Mouse (Mus musculus) mesoderm, embryonic 11.5 days (tissue): ENCODE results near the gene Nr5a2.

ENCODE experiments used
- DNase-seq: peaks from one replicate; pipeline ENCODE4 v3.0.0-alpha.2; 2012; ENCODE audit warnings: low read depth, low spot score

The Nr5a2 gene

DNA sequence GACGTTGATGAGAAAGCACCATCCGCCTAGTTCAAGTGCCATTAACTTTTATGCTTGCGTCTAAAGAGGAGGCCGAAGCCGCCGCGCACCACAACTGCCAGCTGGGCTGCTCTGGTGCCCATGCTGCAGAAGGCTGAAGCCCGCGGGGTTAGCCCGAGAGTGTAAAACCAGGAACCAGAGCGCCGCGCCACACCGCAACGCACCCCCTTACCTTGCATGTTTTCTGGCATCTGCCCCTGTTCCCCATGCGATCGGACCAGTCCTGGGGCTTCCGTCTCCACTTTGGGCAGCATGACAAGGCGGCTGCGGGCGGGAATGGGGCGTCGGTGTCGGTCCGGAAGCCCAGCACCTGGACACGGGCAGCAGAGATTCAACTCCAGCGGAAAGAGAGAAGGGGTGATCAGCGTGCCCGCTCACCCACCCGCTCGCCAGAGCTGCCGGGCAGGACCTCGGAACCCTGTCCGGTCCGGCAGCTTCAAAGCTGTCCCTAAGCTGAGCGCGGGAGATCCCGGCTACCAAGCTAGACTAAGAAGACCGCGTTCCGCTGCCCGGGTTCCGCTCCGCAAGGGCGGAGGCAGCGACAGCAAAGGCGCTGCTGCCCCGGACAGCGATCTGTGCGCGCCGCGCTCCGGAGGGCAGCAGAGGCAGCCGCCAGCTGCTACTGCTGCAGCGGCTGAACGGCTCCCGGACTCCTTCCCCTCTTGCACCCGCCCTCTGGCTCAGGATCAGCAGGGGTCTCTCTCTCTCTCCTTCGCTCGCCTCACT is 11.6 kb downstream of the Nr5a2 start:
- DNase-seq, result peak; percentile 72

DNA sequence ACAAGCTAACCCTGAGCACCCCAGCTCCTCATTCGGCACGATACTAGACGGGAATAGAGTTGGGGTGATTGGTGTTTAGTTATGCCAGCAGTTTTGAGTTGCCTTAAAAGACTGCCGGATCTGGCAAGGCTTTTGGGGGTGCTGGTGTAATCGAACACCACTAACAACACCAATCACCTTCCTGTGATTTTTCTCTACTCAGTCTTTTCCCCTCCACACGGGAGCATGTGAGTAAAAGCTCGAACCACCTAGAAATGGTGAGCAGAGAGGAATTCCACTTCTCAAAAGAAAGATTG is 12.2 kb downstream of the Nr5a2 start:
- DNase-seq, result no peak

GRCm38 (mm10) chr1:136947394-136948126 is 12.7 kb downstream of the Nr5a2 start:
- no peak for DNase-seq

DNA sequence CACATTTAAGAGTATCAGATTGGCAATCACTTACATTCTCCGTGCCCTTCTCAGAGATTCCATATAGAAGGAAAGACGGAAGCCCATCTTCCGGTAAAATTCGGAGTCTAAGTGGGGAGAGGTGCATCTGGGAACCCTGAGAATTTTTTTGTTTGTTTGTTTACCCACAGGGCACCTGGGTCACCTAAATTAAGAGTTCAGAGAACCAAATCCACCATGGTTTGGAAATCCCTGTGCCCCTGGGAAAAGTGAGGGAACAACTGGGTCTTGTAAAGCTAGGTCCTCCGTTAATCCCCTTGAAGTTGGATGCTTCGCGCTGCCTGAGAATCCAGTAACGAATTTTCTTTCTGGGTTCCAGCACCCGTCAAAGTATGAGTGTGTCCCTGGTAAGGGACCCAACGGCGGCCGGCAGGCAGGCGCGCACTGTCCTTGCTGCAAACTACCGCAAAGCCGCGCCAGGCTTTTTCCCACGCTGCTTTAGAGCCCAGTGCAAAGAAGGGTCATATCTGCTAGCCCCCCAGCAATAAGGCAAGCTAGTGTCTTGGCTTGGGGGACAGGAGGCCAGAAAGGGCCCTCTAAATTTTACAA is 13.3 kb downstream of the Nr5a2 start:
- no peak for DNase-seq

DNA sequence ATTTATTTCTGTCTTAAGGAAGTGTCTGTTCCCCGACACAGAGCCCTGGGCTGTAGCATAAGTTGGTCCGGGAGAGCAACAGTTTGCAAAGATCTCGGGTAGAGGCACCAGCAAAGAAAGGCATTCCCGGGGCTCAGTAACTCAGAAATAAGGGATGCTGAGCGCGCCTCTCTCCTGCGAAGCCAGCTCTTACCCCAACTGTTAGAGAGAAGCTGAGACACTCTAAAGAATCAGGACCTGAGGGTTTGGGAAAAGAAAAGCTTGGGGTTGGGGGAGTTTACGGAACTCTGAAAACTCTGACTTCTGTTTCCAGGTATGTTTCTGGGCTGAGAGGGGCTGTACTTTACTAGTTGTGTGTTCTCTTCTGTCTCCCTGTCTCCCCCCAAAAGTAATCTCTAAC is 13.8 kb downstream of the Nr5a2 start:
- no peak for DNase-seq

- DNase-seq, result no peak
Observed at GRCm38 (mm10) chr1:136945876-136946275, 14.4 kb downstream of the Nr5a2 start.

DNA sequence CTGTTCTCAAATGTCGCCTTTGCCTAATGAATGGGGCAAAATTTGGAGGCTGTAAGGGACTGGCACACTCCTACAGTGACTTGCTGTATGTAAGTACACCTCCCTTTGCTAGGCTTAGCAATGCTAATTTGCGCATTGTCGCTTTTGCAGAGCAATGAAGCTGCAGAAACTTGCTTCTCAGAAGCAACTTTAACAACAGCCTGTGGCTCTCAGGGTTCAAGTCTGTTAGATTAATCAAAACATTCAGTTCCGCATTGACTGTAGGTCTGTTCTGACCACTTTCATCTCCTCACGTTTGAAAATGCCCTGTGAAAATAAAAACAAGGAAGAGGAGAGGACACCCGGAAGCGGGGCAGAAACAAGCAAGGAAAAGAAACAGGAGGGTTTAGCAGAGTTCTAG is 14.8 kb downstream of the Nr5a2 start:
- no peak for DNase-seq

- no peak for DNase-seq
Observed at GRCm38 (mm10) chr1:136940603-136941002, 19.6 kb downstream of the Nr5a2 start.

DNA sequence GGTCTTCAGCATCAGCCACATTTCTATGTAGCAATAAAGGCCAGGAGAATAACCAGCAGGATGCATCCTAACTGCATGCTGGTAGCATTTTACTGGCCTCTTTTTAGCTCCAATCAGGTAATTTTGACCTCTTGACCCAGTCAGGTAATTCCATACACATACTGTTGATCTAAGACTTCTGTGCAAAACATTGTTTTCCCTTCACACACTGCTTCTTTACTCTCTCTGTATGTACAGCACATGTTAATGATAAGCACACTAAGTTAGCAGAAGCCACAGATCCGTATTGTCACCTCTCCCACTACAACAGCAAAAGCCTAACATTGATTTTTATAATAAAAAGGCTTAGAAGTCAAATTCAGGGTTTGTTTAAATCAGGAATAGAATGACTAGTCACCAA is 21.0 kb downstream of the Nr5a2 start:
- DNase-seq, result no peak

- no peak for DNase-seq
Observed at GRCm38 (mm10) chr1:136935960-136936324, 24.3 kb downstream of the Nr5a2 start.

DNA sequence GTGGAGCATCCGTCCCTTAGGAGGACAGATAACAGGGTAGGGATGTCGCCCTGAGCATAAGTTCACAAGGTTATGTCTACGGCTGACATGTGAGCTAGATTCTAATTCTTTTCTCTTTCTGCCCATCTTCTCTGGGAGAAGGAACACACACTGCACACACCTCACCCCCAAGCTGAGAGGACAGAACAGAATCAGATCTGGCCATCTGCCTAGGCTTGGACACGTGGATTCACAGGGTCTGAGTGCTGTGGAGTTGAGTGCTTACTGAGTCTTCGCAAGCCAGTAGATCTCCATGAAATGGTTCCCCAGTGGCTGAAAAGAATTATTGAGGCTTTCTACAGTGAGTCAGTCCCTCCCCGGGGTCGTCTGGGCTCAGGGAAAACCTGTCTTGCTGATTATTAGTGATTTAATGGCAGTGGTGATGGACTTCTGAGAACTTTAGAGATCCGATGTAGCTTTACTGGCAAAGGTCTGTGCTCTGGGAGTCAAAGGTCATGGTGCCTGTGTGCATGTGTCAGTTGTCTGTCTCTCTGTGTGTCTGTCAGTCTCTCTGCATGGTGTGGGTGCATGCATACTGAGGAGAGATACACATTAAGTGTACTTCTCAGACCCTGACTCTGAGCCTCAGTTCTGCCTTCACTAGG is 24.8 kb downstream of the Nr5a2 start:
- no peak for DNase-seq

- DNase-seq, result no peak
Observed at GRCm38 (mm10) chr1:136934051-136934450, 26.2 kb downstream of the Nr5a2 start.

DNA sequence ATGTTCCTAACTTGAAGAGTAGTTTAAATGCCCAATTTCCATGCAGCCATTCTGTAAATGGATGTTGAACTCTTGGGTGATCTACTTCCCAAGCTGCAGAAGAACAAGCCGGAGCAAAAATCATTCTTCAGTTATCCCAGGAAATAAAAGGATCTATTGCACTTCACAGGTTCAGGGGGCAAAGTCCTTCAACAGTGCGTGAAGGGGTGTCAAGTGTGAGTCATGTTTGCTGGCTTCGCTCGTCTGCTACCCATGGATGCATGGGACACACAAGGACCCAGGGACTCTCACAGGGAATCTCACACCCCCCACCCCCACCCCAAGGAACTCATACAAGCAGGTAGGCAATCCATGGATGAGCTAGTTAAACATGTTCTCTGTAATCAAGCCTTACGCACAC is 29.2 kb downstream of the Nr5a2 start:
- no peak for DNase-seq

DNA sequence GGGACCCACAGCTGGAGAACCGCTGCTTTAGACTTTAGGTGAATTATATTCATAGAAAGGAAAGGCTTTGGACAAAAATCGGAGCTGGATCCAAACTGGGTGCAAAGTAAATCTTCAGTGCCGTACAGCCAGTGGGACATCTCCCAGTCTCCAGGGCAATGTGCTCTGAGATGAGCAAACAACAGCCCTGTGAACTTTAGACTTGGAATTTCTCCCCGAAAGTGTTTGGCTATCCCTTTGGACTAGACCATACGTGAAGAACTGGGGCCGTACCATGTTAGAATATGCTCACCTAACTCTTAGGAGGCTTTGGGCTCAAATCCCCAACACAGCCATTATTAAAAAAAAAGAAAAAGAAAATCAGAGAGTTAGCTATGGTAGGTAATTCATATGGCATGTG is 30.5 kb downstream of the Nr5a2 start:
- no peak for DNase-seq

DNA sequence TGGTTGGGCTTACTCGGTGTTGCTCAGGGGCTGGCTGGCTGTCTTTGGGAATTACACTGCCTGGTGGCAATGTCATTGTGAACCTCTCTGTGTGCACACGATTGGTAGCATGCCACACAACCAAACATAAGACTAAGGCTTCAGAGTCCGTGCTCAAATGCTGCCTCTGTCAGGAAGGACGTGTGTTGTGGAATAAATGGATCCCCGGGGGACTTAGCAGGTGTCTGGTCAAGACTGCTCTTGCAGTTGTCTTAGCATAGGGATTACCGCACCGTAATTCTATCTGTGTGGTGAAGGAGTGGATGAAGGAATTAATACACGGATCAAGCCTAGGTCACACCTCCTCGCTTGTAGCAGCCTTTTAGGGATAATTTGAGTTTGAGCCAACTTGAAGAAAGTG is 32.8 kb downstream of the Nr5a2 start:
- DNase-seq, result no peak

DNA sequence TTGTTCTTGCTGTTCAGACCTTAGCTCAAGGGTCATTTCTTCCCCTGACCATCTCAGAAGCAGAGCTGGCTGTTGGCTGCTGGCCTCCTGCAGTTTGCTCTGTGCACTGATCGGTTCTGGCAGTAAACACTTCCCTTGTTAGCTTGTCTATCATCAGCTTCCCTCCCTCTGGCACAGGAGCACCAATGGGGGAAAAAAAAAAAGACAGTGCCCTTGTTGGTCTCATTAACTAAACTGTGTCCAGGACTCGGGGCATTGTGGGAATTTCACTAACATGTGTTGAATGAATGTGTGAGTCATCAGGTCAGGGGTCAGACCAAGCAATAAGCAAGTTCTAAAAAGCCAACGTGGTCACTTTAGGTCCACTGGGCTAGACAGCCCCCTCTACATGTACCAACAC is 34.2 kb downstream of the Nr5a2 start:
- DNase-seq, result no peak

DNA sequence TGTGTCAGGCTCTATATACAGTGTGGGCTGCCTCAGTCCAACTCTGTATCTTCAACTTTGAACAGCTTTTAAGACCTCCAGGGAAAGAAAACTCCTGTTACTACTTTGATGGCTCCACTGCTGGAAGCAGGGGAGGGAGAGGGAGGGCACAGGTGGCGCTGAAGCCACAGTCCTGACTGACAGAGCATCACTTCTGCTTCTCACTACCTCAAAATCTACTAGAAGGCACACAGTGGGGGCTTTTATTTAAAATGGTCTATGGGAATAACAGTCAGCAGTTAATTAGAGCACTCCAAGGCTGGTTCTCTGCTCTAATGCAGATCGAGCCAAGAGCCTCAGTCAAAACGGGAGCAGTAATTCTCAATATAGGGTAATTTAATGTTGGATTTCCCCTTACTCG is 40.2 kb downstream of the Nr5a2 start:
- no peak for DNase-seq

- DNase-seq, result no peak
Observed at GRCm38 (mm10) chr1:136918791-136919190, 41.5 kb downstream of the Nr5a2 start.

DNA sequence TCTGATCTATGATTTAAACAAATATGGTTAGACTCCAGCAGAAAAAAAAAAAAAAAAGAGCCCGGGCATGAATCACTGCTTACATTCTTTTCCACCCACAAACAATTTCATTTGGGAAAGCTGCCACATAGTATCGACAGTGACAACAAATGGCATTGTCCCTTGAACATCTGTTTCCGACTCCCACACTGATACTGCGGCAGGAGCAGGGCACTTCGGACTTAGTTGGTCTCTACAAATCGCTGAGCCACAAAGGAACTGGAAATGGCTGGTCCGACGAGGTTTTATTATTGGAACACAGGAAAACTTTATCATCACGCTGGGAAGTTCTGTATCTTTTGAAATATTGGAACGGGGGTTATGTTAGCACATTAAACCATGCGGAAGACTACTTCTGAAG is 44.8 kb downstream of the Nr5a2 start:
- DNase-seq, result no peak

DNA sequence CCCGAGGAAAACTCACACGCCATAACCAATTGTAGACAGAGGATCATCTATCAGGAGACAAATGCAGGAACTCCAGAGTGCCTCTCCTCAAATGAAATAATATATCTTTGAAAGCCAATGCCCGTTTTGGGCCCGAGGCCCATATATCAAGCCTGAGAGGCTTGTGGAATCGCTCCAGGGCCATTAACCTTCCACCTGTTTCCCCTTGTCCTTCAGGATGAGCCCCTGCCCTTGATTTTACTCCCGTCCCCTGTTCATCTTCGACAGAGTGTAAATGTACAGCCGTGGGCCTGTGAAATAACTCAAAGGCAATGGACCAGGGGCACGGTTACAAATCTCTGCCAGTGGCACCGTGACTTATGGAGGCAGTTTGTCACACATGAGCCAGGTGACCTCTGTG is 48.3 kb downstream of the Nr5a2 start:
- DNase-seq, result peak; percentile 60

GRCm38 (mm10) chr1:136911594-136911860 is 48.7 kb downstream of the Nr5a2 start:
- no peak for DNase-seq

DNA sequence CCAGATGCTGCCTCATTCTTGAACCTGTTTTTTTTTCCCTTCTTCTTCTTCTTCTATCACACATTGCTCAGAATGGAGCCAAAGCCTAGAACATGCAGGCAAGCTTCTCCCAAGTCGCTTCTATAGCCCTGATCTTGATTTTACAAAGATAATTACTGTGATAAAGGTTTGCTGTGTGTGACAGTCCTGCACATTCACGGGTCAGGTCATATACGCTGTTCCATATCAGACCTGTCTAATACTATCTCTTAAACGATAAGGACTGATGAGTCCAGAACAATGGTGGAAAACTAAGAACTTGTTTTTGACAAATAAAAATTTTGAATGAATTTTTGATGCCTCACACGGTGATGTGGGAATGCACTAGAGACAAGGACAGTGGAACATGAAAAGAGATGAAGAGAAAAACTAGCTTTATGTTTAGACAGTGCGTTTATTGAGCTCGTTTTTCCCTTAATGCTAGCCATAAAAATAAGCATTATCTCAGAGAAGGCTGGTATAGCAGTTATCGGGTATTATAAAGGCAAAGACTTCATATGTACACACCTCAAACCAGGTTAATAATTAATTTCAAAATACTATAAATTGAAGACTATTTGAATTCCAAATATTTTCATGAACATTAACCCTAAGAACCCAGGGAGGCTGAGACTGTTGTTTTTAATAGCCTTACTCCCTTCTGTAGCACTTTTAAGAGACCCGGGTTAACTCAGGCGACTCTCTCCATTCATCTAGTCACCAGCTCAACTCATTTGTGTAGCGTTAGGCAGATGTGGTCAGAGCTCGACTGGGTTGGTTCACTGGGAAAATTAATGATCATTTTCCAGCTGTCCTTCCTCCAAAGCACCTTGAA is 49.3 kb downstream of the Nr5a2 start:
- no peak for DNase-seq
